Mouse (Mus musculus) CH12F3 (cell line): ENCODE results near the gene Eng.

ENCODE experiments used
- in situ Hi-C: fragments of 300-500 bp; cut with MboI; formaldehyde crosslinking; loops from 2 replicates; pipeline ENCODE4 v1.14.3; 2020; ENCODE audit warnings: low sequenced_read_pairs

Gene Eng

DNA sequence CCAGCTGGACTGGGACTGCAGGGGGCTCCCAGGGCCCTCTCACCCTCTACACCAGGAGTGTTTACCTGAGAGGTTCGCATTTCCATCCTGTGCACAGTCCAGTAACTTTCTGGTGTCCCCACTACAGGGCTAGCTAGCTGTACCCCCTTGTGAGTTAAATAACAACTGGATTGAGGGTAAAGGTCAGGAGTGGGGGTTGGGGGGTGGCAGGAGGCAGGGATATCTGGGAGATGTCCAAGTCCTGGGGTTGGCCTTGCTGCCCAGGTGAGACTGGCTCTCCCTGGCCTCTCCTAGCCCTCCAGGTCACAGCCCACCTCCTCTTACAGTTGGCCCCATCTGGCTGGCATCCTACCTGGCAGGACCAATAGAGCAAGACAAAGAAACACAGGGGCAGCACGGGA lies 57.6 kb downstream of the Eng start, which contains the start of gene Fpgs:
TSS of gene Fpgs (minus strand) at position 125 of the 401 bp plus-strand sequence.
- in situ Hi-C loops = no loop called here

DNA sequence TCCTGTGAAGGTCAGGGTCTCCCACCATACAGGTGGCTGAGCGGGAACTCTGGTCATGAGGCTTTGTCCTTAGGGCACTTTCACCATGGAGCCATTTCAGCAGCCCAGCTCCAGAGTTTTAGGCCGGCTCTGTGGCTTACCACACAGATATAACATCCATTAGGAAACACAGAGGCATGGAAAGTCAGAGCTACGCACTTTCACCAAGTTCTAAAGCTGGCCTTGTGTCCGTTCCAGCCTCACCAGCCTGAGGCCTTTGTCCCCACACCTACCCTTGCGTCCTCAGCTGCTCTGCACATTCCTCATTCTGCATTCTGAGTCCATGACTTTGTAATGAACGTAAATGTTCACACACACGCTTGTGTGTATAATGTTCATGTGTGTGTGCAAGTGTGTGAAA lies 58.6 kb downstream of the Eng start:
- in situ Hi-C loops = no loop called here

DNA sequence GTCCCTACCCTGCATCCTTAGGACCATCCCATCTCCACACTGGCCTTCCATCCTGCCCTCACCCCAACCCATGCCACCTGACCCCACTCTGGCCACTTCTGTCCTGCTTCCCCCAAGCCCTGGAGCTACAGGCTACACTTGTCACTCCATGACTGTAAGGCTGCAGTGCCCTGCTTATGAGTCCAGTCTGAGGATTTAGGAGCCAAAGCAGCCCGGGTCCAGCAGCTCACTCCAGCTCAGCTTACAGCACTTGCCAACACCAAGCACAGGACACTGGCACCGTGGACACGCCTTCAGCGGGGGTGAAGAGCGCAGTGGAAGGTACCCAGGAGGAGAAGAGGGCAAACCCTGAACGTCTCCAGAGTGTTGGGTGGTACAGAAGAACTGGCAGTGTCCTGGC lies 60.6 kb downstream of the Eng start:
- in situ Hi-C loops = no loop called here

DNA sequence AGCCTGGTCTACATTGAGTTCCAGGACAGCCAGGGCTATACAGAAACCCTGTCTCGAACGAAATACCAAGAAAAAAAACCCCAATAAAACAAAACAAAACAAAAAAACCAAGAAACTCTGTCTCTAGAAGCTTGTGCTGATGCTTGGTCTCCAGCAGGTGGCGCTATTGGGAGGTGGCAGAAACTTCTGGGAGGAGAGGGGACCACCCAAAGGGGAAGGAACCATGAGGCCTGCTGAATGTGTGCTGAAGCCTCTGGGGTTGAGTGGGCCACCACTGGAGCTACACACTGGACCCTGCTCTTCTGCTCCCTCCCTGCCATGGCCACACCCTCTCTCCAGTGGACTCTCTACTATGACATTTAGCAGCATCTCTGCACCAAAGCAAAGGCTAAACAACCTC lies 62.2 kb downstream of the Eng start:
- in situ Hi-C loops = no loop called here

DNA sequence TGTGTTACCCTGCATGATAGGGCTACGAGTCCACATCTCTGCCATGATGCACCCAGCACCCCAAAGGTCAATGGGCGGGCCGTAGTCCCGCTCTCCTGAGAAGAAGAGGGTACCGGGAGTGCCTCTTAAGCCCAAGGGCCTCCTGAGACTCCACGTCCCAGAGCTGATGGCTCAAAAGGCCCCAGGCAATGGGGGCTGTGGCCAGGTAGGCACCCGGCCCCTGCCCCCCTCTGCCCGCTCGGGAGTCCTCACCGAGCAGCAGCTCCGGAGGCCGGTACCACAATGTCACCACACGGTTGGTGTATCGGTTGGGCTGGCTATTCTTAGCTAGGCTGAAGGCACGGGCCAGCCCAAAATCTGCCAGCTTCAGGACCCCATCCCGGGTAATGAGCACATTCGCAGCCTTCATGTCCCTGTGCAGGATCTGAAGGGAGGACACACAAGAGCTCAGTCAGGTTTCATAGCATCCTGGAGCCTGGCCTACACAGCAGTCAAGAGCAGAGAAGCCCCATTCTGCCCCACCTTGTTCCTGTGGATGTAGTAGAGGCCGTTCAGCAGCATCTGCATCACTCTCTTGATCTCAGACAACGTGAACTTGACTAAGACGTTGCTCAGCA lies 63.2 kb downstream of the Eng start:
- in situ Hi-C loops = loop anchor here (5.0 kb wide), 1 partner anchor 38 kb away; no protein-coding TSS in a partner anchor

DNA sequence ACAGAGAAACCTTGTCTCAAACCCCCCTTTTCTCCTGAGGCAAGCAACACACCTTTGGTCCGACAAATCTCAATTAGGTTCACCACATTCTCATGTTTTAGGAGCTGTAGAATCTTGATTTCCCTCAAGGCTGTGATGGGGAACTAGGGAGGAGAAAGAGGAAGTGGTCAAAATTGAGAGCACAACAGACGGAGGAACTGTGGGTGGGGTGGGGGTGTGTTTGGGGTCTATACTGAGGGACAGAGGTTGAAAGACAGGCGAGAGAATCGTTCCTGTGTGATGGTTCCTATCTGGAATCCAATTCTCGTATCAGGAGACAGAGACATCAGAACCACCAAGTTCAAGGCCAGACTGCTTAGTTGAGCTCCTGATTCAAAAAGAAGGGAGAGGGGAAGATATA lies 64.0 kb downstream of the Eng start:
- in situ Hi-C loops = loop anchor here (5.0 kb wide), 1 partner anchor 37 kb away; no protein-coding TSS in a partner anchor

DNA sequence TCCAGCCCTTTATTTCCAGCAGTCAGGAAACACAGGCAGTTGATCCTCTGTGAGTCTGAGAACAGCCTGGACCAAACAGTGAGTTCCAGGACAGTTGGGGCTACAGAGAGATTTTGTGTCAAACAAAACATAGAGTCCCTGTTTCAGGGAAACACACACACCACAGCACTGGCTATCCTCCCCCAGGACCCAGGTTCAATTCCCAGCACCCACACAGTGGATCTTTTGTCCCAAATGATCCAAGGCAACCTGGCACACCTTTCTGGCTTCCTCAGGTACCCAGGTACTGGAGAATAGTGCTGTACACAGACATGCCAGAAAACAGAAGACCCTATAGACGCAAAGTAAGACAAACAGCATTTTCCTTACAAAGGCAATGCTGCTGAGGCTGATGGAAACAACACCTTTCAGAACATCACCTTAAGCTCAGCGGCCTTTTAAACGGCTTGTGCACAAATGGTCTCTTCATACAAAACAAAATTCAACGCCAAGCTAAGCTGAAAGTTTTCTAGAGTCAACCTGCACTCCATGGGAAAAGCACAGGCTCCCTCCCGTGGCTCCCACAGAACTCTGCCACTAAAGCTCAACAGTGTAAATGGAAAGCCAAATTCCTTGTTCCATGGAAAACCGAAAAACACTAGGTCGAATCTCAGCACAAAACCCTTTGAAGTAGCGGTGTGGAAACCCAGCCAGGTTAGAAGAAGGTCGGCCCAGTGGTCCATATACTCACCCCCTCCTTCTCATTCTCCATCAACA lies 65.1 kb downstream of the Eng start:
- in situ Hi-C loops = loop anchor here (5.0 kb wide), 1 partner anchor 36 kb away; no protein-coding TSS in a partner anchor

DNA sequence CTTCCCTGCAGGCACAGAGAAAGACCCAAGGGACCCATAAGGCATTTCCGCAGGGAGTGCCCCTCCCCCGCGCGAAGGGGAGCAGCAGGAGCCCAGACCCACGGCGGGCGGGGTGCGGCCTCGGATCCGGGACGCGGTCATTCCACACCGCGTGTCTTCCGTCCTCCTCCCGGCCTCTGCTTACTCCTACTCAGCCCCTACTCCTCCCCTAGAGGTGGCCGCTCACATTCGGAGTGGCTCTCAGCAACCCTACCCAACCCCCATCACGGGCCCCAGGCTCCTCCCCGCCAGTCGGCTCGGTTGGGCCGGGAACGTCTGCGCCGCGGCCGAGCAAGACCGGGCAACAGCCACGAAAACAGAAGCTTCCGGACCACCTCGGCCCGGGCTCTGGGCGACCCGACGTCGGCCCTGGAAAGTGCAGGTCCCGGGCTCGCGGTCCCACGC lies 65.7 kb downstream of the Eng start:
- in situ Hi-C loops = loop anchor here (5.0 kb wide), 1 partner anchor 35 kb away; no protein-coding TSS in a partner anchor

DNA sequence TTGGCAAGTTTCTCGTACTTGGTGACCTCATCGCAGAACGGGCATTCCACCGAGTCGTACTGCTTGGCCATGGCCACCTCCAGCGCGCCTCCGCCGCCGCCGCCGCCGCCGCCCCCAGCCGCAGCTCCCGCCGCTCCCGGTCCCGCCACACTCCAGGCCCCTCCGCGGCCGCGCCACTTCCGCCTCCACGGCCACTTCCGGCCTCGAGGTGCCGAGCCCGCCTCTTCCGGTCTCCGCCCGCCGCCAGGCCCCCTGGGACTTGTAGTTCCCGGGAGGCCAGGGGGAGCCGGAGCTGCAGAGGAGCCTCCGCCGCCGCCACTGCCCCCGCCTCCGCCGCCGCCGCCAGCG lies 66.2 kb downstream of the Eng start:
- in situ Hi-C loops = loop anchor here (5.0 kb wide), 1 partner anchor 35 kb away; no protein-coding TSS in a partner anchor

DNA sequence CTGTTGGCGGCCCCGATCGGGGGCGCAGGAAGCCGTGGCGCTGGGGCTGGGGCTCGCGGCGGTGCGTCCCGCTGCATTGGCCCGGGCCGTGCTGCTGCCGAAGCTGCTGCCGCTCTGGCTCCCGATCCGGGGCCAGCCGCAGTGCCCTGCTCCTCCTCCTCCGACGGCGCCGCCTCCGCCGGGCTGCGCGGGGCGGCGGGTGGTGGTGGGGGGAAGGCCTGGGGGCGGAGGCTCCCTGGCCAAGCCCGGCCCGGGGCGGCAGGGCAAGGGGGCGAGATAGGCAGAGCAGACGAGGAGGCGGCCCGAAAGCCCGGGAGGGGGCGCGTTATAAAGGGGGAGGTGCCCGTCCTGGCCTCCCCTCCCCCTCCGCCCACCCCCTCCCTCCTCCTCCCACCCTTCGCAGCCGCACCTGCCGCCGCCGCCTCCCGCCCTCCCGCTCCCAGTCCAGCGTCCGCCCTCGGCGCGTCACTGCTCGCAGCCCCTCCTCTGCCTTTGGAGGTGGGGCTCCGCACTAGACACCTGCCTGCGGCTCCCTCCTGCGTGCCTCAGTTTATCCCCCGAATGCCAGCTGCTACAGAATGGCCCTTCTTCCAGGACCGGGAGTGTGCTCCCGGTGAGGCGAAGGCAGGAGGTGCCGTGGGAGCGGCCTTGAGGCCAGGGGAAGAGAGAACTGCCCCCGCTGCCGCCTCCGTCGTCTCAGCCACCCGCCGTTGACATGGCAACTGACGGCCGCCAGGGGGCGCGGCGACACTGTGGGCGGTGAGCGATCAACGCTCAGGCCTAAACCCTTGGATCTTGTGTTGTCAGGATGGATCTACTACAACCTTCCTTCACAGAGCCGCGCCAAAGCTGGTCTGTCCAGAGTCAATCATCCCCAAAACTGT lies 66.8 kb downstream of the Eng start, which contains the start of gene Cdk9:
TSS of gene Cdk9 (minus strand) at position 143 of the 884 bp plus-strand sequence.
- in situ Hi-C loops = loop anchor here (5.0 kb wide), 1 partner anchor 34 kb away; no protein-coding TSS in a partner anchor

DNA sequence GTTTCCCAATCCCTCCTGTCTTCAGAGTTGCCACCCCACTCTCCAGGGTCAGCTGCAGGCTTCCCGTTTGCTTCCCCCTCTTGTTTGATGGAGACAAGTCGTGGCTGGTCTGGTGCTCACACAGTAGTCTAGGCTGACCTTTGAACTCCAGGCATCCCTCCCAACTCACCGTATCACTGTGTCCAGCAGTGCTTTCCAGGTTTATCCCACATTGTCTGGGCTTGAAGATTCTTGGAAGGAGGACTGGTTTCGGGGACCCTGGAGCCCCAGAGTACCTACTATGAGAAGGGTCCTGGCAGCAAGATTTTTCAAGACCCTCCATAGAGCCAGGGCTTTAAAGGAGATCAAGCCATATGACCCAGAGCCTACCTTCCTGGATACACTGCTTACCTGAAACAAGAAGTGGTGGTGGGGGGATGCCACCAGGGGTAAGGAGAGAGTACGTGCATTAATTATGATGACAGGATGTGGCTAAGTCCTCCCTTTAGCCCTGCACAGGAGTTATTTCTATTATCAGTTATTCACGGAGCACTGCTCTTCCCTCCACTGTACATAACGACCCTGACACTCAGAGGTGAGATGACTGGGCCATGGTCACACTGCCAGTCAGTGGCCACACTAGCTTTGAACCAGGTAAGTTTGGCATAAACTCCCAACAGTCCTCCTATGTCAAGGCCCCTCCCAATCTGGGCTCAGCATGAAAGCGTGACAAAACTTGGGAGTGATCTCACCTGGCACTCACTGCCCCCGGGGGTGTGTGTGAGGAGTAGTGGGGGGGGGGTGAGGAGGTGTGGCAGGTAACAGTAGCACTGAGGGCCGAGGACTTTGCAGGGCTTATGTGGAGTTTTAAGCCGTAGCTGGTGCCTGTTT lies 68.0 kb downstream of the Eng start:
- in situ Hi-C loops = loop anchor here (5.0 kb wide), 1 partner anchor 33 kb away; no protein-coding TSS in a partner anchor

DNA sequence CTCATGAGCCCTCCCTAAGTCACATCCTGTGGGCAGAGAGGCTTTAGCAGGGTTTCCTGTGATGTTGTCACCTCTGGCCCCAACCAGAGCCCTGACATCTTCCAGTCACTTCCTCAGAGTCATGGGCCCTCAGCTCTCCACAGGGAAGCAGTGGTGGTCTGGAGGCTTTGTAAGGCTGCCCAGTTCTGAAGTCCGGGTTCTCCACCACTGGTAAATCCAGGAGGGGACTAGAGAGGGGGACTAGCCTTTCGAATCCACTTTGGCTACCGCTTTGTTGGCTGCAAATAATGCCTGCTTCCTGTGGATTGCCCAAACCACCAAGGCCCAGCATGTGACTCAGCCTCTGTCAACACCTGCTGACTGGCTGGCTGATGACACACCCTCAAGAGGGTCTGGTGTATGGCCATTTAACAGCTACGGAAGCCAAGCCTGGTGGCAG lies 68.6 kb downstream of the Eng start:
- in situ Hi-C loops = loop anchor here (5.0 kb wide), 1 partner anchor 32 kb away; no protein-coding TSS in a partner anchor

DNA sequence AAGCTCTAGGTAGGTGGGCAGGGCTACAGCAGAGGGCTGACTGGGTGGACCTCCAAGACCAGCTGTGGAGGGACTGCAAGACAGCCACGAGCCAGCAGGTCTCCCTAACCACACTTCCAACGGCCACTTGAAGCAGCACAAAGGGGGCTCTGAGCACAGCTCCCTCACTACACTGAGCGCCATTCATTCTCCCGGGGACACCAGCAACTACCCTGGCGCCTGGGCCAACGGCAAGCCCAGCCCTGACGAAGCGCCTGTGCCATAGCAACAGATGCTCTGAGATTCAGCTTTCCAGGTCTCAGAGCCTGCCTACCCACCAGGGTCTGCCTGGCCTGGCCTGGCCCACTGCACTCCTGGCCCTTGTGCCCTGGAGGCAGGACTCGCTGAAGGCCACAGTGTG lies 72.4 kb downstream of the Eng start:
- in situ Hi-C loops = no loop called here

DNA sequence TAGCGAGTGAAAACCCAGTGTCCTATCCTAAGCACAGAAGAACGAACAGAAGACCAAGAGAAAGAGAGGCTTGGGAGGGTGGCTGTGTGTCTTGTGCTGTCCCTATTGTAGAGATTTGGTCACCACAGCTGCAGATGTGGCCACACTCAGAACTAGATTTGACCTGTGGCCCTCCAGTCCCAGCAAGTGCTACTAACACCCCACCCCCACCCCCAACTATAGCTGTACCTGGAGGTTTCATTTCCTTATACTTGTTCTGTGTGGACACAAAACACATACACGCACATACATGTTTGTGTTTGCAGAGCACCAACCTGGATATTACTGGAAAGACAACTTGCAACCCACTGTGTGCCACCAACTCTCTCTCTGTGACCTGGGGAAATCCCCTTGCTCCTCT lies 73.7 kb downstream of the Eng start:
- in situ Hi-C loops = no loop called here

DNA sequence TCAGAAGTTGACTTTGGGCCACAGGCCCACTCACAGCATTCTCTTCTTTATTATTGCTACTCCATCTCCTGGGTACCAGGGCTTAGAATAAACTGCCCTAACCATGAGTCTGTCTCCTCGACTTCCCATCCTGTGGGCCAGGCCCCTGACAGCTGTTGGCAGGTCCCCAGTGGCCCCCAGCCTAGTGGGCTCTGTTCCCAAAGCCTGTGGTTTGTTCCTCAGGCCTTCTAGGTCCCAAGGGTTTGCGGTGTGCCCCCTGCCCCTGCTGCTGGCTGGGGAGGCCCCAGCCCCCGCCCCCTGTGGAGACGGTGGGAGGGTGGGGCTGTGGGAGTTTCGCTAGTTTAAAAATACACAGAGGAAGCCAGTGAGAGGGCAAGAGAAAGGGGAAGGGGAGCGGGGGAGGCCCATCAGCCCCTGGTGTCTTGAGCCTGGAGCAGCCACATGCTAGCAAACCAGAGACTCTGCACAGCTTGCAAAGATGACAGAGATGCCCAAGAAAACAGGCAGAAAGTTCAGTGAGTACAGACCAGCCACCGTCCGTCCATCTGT lies 74.4 kb downstream of the Eng start, which contains the start of gene Sh2d3c:
TSS of gene Sh2d3c (plus strand) at position 375 of the 549 bp plus-strand sequence.
- in situ Hi-C loops = no loop called here

DNA sequence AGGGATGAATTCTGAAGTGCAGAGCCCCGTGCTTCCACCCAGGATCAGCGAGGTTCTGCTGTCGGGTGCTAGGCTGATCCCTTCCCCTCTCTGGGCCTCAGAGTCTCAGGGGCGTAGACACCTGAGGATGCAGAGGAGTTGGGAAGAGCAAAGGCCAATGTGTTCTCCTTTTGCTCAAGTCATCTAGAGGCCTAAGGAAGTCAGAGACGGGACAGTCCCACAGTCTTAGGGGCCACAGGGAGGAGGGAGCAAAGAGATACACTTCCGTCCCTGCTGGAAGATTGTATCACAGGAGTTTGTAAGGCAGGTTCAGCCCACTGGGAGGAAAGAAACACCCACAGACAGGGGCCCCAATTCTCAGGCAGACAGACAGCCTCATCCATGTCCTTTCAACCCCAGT lies 75.7 kb downstream of the Eng start:
- in situ Hi-C loops = no loop called here

DNA sequence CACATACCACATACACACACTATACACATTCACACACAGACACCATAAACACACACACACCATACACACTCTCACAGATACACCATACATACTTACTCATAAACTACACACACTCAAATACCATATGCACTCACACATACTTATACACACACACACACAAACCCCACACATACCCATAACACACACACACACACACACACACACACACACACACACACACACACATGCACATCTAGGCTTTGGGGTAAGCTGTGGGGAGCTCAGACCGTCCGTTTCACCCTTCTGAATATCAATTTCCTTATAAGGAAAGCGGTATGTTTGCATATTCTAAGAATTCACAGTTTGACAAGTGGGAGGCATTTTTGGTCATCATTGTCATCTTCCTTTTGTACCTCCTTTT lies 76.2 kb downstream of the Eng start:
- in situ Hi-C loops = no loop called here

DNA sequence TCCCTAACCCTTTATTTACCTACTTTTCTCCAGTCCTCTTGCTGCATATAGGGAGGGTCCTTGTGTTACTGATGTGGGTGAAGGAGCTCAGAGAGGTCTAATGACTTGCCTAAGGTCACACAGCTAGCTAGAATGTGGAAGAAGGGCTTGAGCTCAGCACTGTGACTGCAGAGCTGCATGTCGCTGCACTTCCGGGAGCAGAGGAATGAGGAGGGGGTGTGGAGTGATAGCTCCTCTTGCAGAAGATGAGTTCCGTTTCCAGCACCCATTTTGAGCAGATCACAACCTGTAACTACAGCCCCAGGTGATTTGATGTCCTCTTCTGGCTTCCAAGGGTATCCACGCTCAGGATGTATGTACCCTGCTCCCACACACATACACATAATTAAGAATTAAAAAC lies 77.8 kb downstream of the Eng start:
- in situ Hi-C loops = no loop called here
